Mouse (Mus musculus): ENCODE measurements around the gene Atad1. TPM values are rescaled to one million over a fixed set of nuclear protein-coding genes. Genes with fewer than 3 reads are reported as not detected.
"Not testable (repeated sequence)": the region's sequence is repeated elsewhere in the genome, so short reads cannot be mapped to it uniquely, and the experiment has no call there.

The Atad1 gene
- total RNA-seq, 1 experiment from 2014 or later = 83.5 TPM

- DNase-seq = no peak
Measured at GRCm38 (mm10) chr19:32675766-32676165, 63.8 kb downstream of the Atad1 start.

GRCm38 (mm10) chr19:32667830-32668229, 71.8 kb downstream of the Atad1 start:
- not testable (repeated sequence) for DNase-seq

GRCm38 (mm10) chr19:32665243-32665642, 74.3 kb downstream of the Atad1 start:
- no peak for DNase-seq

- DNase-seq = no peak
Measured at GRCm38 (mm10) chr19:32662936-32663335, 76.7 kb downstream of the Atad1 start.

GRCm38 (mm10) chr19:32659346-32659745, 80.2 kb downstream of the Atad1 start:
- DNase-seq = no peak

- DNase-seq = no peak
Measured at GRCm38 (mm10) chr19:32653630-32654362, 85.8 kb downstream of the Atad1 start.

GRCm38 (mm10) chr19:32653122-32653521, 86.5 kb downstream of the Atad1 start:
- DNase-seq = no peak

- no peak for DNase-seq
Measured at GRCm38 (mm10) chr19:32651046-32651445, 88.5 kb downstream of the Atad1 start.

GRCm38 (mm10) chr19:32648019-32648571, 91.5 kb downstream of the Atad1 start:
- no peak for DNase-seq

GRCm38 (mm10) chr19:32646382-32646781, 93.2 kb downstream of the Atad1 start:
- DNase-seq = no peak

- no peak for DNase-seq
Measured at GRCm38 (mm10) chr19:32645939-32646338, 93.6 kb downstream of the Atad1 start.

- no peak for DNase-seq
Measured at GRCm38 (mm10) chr19:32643642-32644041, 95.9 kb downstream of the Atad1 start.

GRCm38 (mm10) chr19:32641995-32642394, 97.6 kb downstream of the Atad1 start:
- no peak for DNase-seq

GRCm38 (mm10) chr19:32641535-32641934, 98.1 kb downstream of the Atad1 start:
- DNase-seq = no peak

- DNase-seq = no peak
Measured at GRCm38 (mm10) chr19:32638276-32638903, 101.2 kb downstream of the Atad1 start.

GRCm38 (mm10) chr19:32637357-32638275, 102.0 kb downstream of the Atad1 start:
- DNase-seq = no peak

GRCm38 (mm10) chr19:32634916-32635315, 104.7 kb downstream of the Atad1 start:
- no peak for DNase-seq

GRCm38 (mm10) chr19:32628572-32629132, 110.9 kb downstream of the Atad1 start:
- DNase-seq = no peak

- no peak for DNase-seq
Measured at GRCm38 (mm10) chr19:32627631-32628030, 112.0 kb downstream of the Atad1 start.

- no peak for DNase-seq
Measured at GRCm38 (mm10) chr19:32626768-32627331, 112.7 kb downstream of the Atad1 start.

GRCm38 (mm10) chr19:32622142-32622541, 117.4 kb downstream of the Atad1 start:
- no peak for DNase-seq

Measured in adrenal gland, postnatal 25 days (tissue).